Mouse (Mus musculus): Measurements from ENCODE around the gene Slfn14. TPM values are rescaled to one million over a fixed set of nuclear protein-coding genes. Genes with fewer than 3 reads are reported as not detected.
A peak's percentile ranks its signal among the peaks of the same experiment; 100 is the strongest.
"Not testable (repeated sequence)": the region's sequence is repeated elsewhere in the genome, so short reads cannot be mapped to it uniquely, and the experiment has no call there.

Slfn14 gene
- total RNA-seq (2021), result not detected
- long read RNA-seq, experiment 1, result 0 reads
- long read RNA-seq, experiment 2, result 0 reads

DNA sequence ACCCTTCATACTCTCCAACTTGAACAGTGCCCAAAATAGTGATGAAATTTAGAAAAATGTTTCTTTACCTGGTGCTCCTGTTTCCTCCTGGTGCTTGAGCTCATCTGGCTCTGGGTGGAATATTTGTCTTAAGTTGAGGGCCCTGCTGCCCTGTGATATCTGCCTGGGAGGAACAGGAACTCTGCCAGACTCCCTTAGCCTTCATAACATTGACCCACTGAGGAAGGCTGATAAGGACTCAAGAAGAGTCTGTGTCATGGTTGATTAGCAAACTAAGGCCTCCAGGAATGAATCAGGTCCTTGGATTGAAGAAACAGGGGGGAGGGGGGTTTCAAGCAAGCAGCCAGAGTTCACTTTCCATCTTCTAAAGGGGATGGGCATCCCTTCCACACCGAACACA is at the start of gene Slfn14:
Gene Slfn14, minus strand, starts transcription at position 161 of the 400 bp plus-strand sequence.
- no peak for DNase-seq
- intact Hi-C loops (cut with DNase I), result loop anchor here (10.0 kb wide), 1 partner anchor 1178 kb away; no protein-coding TSS in a partner anchor

DNA sequence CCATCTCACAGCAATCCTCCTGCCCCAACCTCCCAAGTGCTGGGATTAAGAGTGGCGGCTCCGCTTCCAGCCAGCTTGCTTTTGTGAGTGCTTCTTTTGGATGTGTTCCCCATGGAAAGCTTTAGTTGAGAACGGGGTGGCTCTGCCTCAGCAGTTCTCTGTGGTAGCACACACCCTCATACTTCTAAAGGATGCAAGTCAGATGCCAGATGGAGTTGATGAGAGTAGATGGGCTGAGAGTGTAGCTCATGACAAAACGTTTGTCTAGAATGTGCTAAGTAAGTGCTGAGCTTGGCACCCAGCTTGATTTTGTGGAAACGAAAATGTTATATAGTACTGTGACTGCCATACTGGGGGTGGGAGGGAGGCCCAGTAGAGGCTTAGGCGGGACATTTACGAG is 49.3 kb upstream of the Slfn14 start:
- intact Hi-C loops (cut with DNase I), result loop anchor here (10.0 kb wide), 1 partner anchor 149 kb away; no protein-coding TSS in a partner anchor

GRCm38 (mm10) chr11:83327427-83327826 is 40.9 kb upstream of the Slfn14 start:
- DNase-seq, result peak in 1 of 2 experiments; percentile 13
- intact Hi-C loops (cut with DNase I), result loop anchor here (2.0 kb wide), 1 partner anchor 97 kb away; no protein-coding TSS in a partner anchor

More for the DNA sequence above, 49.3 kb upstream of the Slfn14 start:
- no peak for DNase-seq

DNA sequence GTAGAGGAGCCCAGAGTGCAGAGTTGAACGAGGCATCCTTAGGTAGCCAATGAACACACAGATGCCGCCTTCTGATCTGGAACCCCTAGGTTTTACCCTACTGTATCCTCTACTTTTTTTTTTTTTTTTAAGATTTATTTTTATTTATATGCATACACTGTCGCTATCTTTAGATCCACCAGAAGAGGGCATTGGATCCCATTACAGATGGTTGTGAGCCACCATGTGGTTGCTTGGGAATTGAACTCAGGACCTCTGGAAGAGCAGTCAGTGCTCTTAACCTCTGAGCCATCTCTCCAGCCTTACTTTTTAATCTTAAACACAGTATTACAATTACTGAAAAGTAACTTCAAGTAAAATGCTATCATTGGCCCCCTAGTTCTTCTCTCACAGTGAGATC is 40.2 kb upstream of the Slfn14 start:
- intact Hi-C loops (cut with DNase I), result loop anchor here (2.0 kb wide), 1 partner anchor 98 kb away; no protein-coding TSS in a partner anchor

DNA sequence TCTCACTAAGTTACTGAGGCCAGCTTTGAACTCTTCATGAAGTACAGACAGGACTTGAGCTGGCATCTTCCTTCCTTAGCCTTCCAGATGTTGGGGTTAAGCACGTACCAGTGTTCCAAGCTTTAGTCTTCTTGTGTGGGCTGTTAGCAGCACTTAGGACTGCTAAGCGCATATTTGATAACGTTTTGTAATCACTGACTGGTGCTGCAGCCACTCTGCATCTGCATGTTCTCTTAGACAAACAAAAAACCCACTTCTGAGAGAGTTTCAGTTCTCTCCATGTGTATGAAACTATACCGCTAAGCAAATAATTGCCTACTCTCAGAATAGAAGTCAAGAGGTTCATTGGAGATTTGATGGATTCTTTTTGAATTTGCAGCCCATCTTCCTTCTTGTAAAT is 32.5 kb upstream of the Slfn14 start:
- no peak for DNase-seq
- intact Hi-C loops (cut with DNase I), result no loop called here

More for the DNA sequence above, 40.2 kb upstream of the Slfn14 start:
- not testable (repeated sequence) for DNase-seq

GRCm38 (mm10) chr11:83312471-83312870 is 25.9 kb upstream of the Slfn14 start:
- intact Hi-C loops (cut with DNase I), result no loop called here
- DNase-seq, result no peak

DNA sequence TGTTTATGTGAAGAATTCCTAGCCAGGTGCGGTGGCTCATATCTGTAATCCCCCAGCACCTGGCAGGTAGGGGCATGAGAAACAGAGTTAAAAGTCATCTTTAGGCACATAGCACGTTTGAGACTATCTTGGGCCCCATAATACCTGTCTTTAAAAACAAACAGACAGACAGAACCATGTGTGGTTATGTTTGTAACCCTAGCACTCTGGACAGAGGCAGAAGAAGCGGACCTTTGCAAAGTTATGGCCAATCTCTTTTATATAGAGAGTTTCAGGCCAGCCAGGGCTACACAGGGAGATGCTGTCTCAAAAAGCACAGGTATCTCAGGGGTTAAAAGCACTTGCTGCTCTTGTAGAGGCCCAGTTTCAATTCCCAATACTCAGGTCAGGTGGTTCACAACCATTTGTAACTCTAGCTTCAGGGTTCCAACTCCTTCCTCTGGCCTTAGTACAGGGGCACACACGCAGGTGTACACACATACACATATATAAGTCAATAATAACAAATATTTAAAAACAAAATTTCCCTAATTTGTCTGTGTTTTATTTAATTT is 20.3 kb upstream of the Slfn14 start:
- intact Hi-C loops (cut with DNase I), result no loop called here
- no peak for DNase-seq

GRCm38 (mm10) chr11:83304485-83304884 is 18.0 kb upstream of the Slfn14 start:
- DNase-seq, result no peak
- intact Hi-C loops (cut with DNase I), result no loop called here

- no peak for DNase-seq
- intact Hi-C loops (cut with DNase I), result no loop called here
Observed at GRCm38 (mm10) chr11:83303751-83304150, 17.2 kb upstream of the Slfn14 start.

- intact Hi-C loops (cut with DNase I), result no loop called here
- DNase-seq, result peak; percentile 88 to 91
Observed at GRCm38 (mm10) chr11:83302526-83303251, 16.2 kb upstream of the Slfn14 start, which contains the start of gene Pex12. Gene Pex12 (minus strand): TSS chr11:83302586.

- DNase-seq, result no peak
- intact Hi-C loops (cut with DNase I), result no loop called here
Observed at GRCm38 (mm10) chr11:83302124-83302523, 15.6 kb upstream of the Slfn14 start.

DNA sequence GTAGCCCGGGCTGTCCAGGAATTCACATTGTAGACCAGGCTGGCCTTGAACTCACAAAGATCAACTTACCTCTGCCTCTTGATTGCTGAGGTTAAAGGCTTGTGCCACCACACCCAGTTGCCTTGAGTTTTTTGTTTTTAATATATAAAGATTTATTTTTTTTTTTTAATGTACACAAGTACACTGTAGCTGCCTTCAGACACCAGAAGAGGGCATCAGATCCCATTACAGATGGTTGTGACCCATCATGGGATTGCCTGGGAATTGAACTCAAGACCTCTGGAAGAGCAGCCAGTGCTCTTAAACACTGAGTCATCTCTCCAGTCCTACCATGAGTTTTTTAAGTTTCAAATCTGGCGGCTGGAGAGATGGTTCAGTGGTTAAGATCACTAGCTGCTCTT is 14.9 kb upstream of the Slfn14 start:
- intact Hi-C loops (cut with DNase I), result no loop called here
- DNase-seq, result no peak

GRCm38 (mm10) chr11:83299724-83300123 is 13.2 kb upstream of the Slfn14 start:
- DNase-seq, result no peak
- intact Hi-C loops (cut with DNase I), result no loop called here

GRCm38 (mm10) chr11:83298225-83299195 is 12.0 kb upstream of the Slfn14 start, which contains the start of gene Ap2b1:
Gene Ap2b1 (plus strand): TSS chr11:83299024.
- DNase-seq, result peak; percentile 88 to 91
- intact Hi-C loops (cut with DNase I), result no loop called here

DNA sequence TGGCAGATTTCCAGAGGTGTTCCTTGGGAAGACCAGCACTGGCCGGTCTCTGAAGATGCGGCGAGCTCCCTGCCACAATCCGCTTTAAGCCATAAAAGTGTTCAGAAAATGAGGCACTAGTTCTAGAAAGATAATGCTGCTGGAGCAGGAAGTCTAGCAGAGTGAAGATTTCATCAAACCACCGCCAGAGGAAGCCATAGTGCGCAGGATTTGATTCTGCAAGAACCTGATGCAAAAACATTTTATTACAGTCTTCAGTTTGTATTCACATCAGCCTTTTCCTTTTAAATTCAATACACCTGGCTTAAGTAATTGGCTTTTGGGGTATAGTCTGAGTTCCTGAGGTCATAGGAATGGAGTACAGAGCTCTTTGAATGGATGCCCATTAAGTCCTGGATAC is 11.3 kb upstream of the Slfn14 start:
- intact Hi-C loops (cut with DNase I), result no loop called here
- DNase-seq, result no peak

DNA sequence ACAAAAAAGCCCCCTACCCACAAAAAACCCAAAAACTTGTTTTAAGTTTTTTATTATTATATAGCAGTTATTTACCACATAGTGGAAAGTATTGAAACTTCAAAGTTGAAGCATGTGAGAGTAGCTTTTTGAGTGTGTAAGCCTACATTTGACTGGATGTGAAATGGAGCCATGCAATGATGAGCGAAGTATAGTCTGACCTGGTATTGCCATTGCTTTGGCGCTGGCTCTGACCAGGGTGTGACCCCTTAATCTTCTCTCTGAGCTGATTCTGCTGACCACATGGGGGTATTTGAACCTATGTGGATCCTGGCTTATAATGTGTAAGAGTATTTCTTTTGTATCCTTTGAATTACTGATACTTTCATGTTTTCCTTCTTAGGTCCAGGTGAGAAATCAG is 7.6 kb upstream of the Slfn14 start:
- DNase-seq, result no peak
- intact Hi-C loops (cut with DNase I), result no loop called here

- intact Hi-C loops (cut with DNase I), result no loop called here
- DNase-seq, result no peak
Observed at GRCm38 (mm10) chr11:83293182-83293581, 6.7 kb upstream of the Slfn14 start.

DNA sequence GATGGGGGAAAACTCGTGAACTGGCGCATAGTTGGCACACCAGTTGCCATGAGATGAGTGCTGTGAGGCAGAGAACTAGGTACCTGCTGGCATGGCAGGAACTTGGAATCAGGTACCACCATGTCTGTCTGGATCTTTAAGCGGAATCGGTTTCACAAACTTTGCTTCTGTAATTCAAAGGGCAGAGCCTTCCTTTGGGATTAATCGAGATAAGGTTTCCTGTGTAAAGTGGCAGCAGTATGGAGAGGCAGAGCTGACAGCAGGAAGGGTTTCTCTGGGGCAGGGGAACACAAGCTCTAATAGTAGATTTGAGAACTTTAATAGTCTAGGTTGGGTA is 5.7 kb upstream of the Slfn14 start:
- DNase-seq, result no peak
- intact Hi-C loops (cut with DNase I), result no loop called here

DNA sequence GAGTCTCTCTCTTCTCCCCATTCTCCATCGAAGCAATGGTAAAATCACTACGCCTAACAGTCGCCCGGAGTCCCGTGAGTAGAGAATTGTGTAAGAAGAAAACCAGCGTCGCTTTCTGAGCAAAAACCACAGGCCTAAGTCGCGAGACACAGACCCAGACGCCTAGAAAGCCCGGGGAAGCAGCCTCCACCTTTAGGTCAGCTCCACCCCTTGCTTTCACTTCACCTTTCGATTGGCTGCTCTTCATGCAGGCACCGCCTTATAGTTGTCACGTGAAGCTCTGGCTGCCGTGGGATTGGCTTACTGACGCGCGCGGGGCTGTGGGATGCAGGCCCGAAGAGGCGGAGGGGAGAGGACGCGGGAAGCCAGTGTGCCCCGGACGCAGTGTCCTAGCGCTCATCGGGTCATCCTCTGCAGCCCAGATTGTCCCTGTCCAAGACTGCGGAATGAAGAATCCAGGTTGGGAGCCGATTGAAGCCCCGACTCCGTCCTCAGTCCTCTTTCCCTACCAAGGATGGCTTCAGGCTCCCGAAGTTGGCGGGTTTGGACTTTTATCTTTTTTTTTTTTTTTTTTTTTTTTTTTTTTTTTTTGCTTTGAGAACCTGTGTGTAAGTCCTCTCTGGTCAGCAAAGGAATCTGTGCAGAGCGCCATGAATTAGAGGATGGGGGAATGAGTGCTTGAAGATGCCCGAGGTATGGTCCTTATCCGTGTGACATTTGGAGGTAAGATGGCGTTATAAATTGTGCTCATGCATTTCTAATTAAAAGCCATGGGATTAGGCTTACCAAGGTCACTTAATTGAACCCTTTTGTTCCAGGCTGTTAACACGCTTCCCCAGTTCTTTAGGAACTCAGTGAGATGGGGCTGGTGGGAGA is 5.1 kb upstream of the Slfn14 start:
- DNase-seq, result peak; percentile 85 to 93
- intact Hi-C loops (cut with DNase I), result no loop called here

GRCm38 (mm10) chr11:83289633-83290032 is 3.1 kb upstream of the Slfn14 start:
- intact Hi-C loops (cut with DNase I), result loop anchor here (10.0 kb wide), 1 partner anchor 1175 kb away; no protein-coding TSS in a partner anchor
- DNase-seq, result no peak
